Mouse (Mus musculus) hindbrain, embryonic 10.5 days (tissue): ENCODE data around the gene Saxo1. TPM values are rescaled to one million over a fixed set of nuclear protein-coding genes. Genes with fewer than 3 reads are reported as not detected.

Experiments used
- DNase-seq: peaks from one replicate; pipeline ENCODE4 v3.0.0-alpha.2; 2017; ENCODE audit warnings: low spot score
- H3K27ac ChIP-seq: fragments of 300-500 bp; sonication (generic); 2 replicates; pipeline ENCODE4 v1.5.1; 2016; ENCODE audit warnings: mild to moderate bottlenecking, moderate library complexity
- H3K27me3 ChIP-seq: fragments of 300-500 bp; sonication (generic); 2 replicates; pipeline ENCODE4 v1.6.1; 2016; ENCODE audit warnings: mild to moderate bottlenecking; ENCODE audit not compliant: poor library complexity, insufficient read depth, severe bottlenecking
- H3K36me3 ChIP-seq: fragments of 300-500 bp; sonication (generic); 2 replicates; pipeline ENCODE4 v1.6.1; 2016; ENCODE audit warnings: mild to moderate bottlenecking, moderate library complexity
- H3K4me1 ChIP-seq: fragments of 300-500 bp; sonication (generic); replicated peaks from 2 replicates; pipeline ENCODE4 v1.6.1; 2016; ENCODE audit warnings: mild to moderate bottlenecking
- H3K4me3 ChIP-seq: fragments of 300-500 bp; sonication (generic); 2 replicates; pipeline ENCODE4 v1.5.1; 2016; ENCODE audit warnings: mild to moderate bottlenecking, moderate library complexity
- H3K9me3 ChIP-seq: fragments of 300-500 bp; sonication (generic); 2 replicates; pipeline ENCODE4 v1.6.1; 2016; ENCODE audit warnings: mild to moderate bottlenecking, moderate library complexity
- WGBS: fragments of 180-500 bp; shearing (Covaris S2); methylation state at CpG from one replicate; pipeline ENCODE4 v1.1.7; 2016; 5-methylcytosine and 5-hydroxymethylcytosine counted together
- polyA plus RNA-seq: library from polyadenylated mRNA; unstranded; fragments of >200 nt; fragmentation: Nextera tagmentation; extraction: Ambion mirVana; gene quantifications from 2 replicates; pipeline ENCODE4 v1.2.1, GENCODE M21; 2016

The Saxo1 gene
- polyA plus RNA-seq, result not detected in 2 replicates

- 90% methylated on average over 7 of the region's 7 CpGs for WGBS
Measured at GRCm38 (mm10) chr4:86558228-86558627, at the start of gene Saxo1. TSS of gene Saxo1 (minus strand) at chr4:86558328.

GRCm38 (mm10) chr4:86591304-86591703 is 33.2 kb upstream of the Saxo1 start:
- 95% methylated on average over 2 of the region's 2 CpGs for WGBS
- H3K36me3 ChIP-seq, result peaks cover 92% of the 10 kb centered on the region
- no peak overlapping the region for H3K4me3 ChIP-seq
- no peaks in the 10 kb centered on the region for H3K27me3 ChIP-seq
- no peaks in the 10 kb centered on the region for H3K9me3 ChIP-seq
- no peaks in the 10 kb centered on the region for H3K4me1 ChIP-seq
- no peak overlapping the region for H3K27ac ChIP-seq
- no peak for DNase-seq

More at GRCm38 (mm10) chr4:86558228-86558627, at the start of gene Saxo1:
- Histone ChIP-seq H3K36me3 (no peaks in the 10 kb centered on the region), H3K4me3 (no peak within 1 kb of the TSS), H3K4me1 (no peaks in the 10 kb centered on the region), H3K9me3 (no peaks in the 10 kb centered on the region), H3K27ac (no peak within 1 kb of the TSS), H3K27me3 (no peaks in the 10 kb centered on the region)
- DNase-seq, result no peak

- Histone ChIP-seq H3K4me1 (no peaks in the 10 kb centered on the region), H3K4me3 (no peak overlapping the region), H3K9me3 (no peaks in the 10 kb centered on the region), H3K36me3 (peaks cover 95% of the 10 kb centered on the region), H3K27ac (no peak overlapping the region), H3K27me3 (no peaks in the 10 kb centered on the region)
- 88% methylated on average over 3 of the region's 3 CpGs for WGBS
- DNase-seq, result no peak
Measured at GRCm38 (mm10) chr4:86588236-86588635, 30.1 kb upstream of the Saxo1 start.

GRCm38 (mm10) chr4:86580591-86580990 is 22.5 kb upstream of the Saxo1 start:
- Histone ChIP-seq H3K27me3 (no peaks in the 10 kb centered on the region), H3K4me3 (no peak overlapping the region), H3K36me3 (peaks cover 65% of the 10 kb centered on the region), H3K4me1 (peaks cover 22% of the 10 kb centered on the region), H3K9me3 (no peaks in the 10 kb centered on the region), H3K27ac (no peak overlapping the region)
- 89% methylated on average over 3 of the region's 3 CpGs for WGBS
- no peak for DNase-seq

- Histone ChIP-seq H3K4me3 (no peak overlapping the region), H3K27me3 (no peaks in the 10 kb centered on the region), H3K27ac (no peak overlapping the region), H3K9me3 (no peaks in the 10 kb centered on the region), H3K36me3 (peaks cover 60% of the 10 kb centered on the region), H3K4me1 (peaks cover 22% of the 10 kb centered on the region)
- no peak for DNase-seq
- WGBS, result 70% methylated on average over 4 of the region's 4 CpGs
Measured at GRCm38 (mm10) chr4:86580056-86580455, 21.9 kb upstream of the Saxo1 start.

GRCm38 (mm10) chr4:86576630-86577225 is 18.6 kb upstream of the Saxo1 start:
- DNase-seq, result no peak
- WGBS, result 10% methylated on average over 11 of the region's 11 CpGs
- peaks cover 28% of the 10 kb centered on the region for H3K4me1 ChIP-seq
- no peaks in the 10 kb centered on the region for H3K9me3 ChIP-seq
- no peaks in the 10 kb centered on the region for H3K27me3 ChIP-seq
- peak overlapping the region; percentile 93 for H3K4me3 ChIP-seq
- peaks cover 30% of the 10 kb centered on the region for H3K36me3 ChIP-seq
- H3K27ac ChIP-seq, result peak overlapping the region; percentile 98

GRCm38 (mm10) chr4:86576120-86576541 is 18.0 kb upstream of the Saxo1 start:
- H3K27ac ChIP-seq, result peak overlapping the region; percentile 98
- H3K9me3 ChIP-seq, result no peaks in the 10 kb centered on the region
- WGBS, result under 1% methylated on average over 20 of the region's 20 CpGs
- peaks cover 28% of the 10 kb centered on the region for H3K4me1 ChIP-seq
- H3K27me3 ChIP-seq, result no peaks in the 10 kb centered on the region
- peak; percentile 49 for DNase-seq
- peak overlapping the region; percentile 93 for H3K4me3 ChIP-seq
- H3K36me3 ChIP-seq, result peaks cover 27% of the 10 kb centered on the region

- peak; percentile 96 for DNase-seq
- H3K36me3 ChIP-seq, result peaks cover 20% of the 10 kb centered on the region
- no peaks in the 10 kb centered on the region for H3K27me3 ChIP-seq
- peaks cover 28% of the 10 kb centered on the region for H3K4me1 ChIP-seq
- H3K9me3 ChIP-seq, result no peaks in the 10 kb centered on the region
- peak within 1 kb of the TSS; percentile 98 for H3K27ac ChIP-seq
- under 1% methylated on average over 53 of the region's 53 CpGs for WGBS
- peak within 1 kb of the TSS; percentile 93 for H3K4me3 ChIP-seq
Measured at GRCm38 (mm10) chr4:86575283-86575983, 17.3 kb upstream of the Saxo1 start, which contains the start of gene Rraga. TSS of gene Rraga (plus strand) at chr4:86575668.

- WGBS, result 19% methylated on average over 6 of the region's 6 CpGs
- H3K4me1 ChIP-seq, result peaks cover 28% of the 10 kb centered on the region
- H3K4me3 ChIP-seq, result peak overlapping the region; percentile 93
- no peaks in the 10 kb centered on the region for H3K27me3 ChIP-seq
- peaks cover 14% of the 10 kb centered on the region for H3K36me3 ChIP-seq
- H3K9me3 ChIP-seq, result no peaks in the 10 kb centered on the region
- peak overlapping the region; percentile 98 for H3K27ac ChIP-seq
- no peak for DNase-seq
Measured at GRCm38 (mm10) chr4:86574939-86575282, 16.8 kb upstream of the Saxo1 start.

- H3K4me1 ChIP-seq, result no peaks in the 10 kb centered on the region
- H3K27ac ChIP-seq, result no peak overlapping the region
- H3K36me3 ChIP-seq, result no peaks in the 10 kb centered on the region
- WGBS, result 93% methylated on average over 3 of the region's 3 CpGs
- no peak overlapping the region for H3K4me3 ChIP-seq
- DNase-seq, result no peak
- H3K9me3 ChIP-seq, result no peaks in the 10 kb centered on the region
- H3K27me3 ChIP-seq, result no peaks in the 10 kb centered on the region
Measured at GRCm38 (mm10) chr4:86561061-86561460, 2.9 kb upstream of the Saxo1 start.

- Histone ChIP-seq H3K27me3 (no peaks in the 10 kb centered on the region), H3K4me3 (no peak overlapping the region), H3K9me3 (no peaks in the 10 kb centered on the region), H3K27ac (no peak overlapping the region), H3K4me1 (no peaks in the 10 kb centered on the region), H3K36me3 (no peaks in the 10 kb centered on the region)
- WGBS, result 74% methylated on average over 4 of the region's 4 CpGs
- DNase-seq, result no peak
Measured at GRCm38 (mm10) chr4:86559006-86559405, 878 bp upstream of the Saxo1 start.

GRCm38 (mm10) chr4:86557371-86557770 is 757 bp downstream of the Saxo1 start:
- Histone ChIP-seq H3K27me3 (no peaks in the 10 kb centered on the region), H3K4me3 (no peak overlapping the region), H3K4me1 (no peaks in the 10 kb centered on the region), H3K9me3 (no peaks in the 10 kb centered on the region), H3K36me3 (no peaks in the 10 kb centered on the region), H3K27ac (no peak overlapping the region)
- 71% methylated on average over 7 of the region's 7 CpGs for WGBS
- DNase-seq, result no peak

- no peak for DNase-seq
- Histone ChIP-seq H3K4me3 (no peak overlapping the region), H3K27ac (no peak overlapping the region), H3K36me3 (no peaks in the 10 kb centered on the region), H3K27me3 (no peaks in the 10 kb centered on the region), H3K4me1 (no peaks in the 10 kb centered on the region), H3K9me3 (no peaks in the 10 kb centered on the region)
- 30% methylated on average over 6 of the region's 6 CpGs for WGBS
Measured at GRCm38 (mm10) chr4:86555035-86555707, 3.0 kb downstream of the Saxo1 start.
